Mouse (Mus musculus) liver, postnatal 0 days (tissue): Measurements from ENCODE around the gene Slc29a1. TPM values are rescaled to one million over a fixed set of nuclear protein-coding genes. Genes with fewer than 3 reads are reported as not detected.
A peak's percentile ranks its signal among the peaks of the same experiment; 100 is the strongest.

ENCODE experiments used
- ATAC-seq: fragments of 200-750 bp; cut with Nextera tagmentation; 2 replicates; pipeline ENCODE4 v1.8.0; 2017; ENCODE audit warnings: mild to moderate bottlenecking, moderate library complexity
- DNase-seq: peaks from one replicate; pipeline ENCODE4 v3.0.0-alpha.2; 2016
- H3K27ac ChIP-seq: fragments of 300-500 bp; sonication (generic); 2 replicates; pipeline ENCODE4 v1.5.1; 2014; ENCODE audit warnings: antibody characterized with exemption, moderate library complexity, mild to moderate bottlenecking, low read depth
- H3K27me3 ChIP-seq: fragments of 300-500 bp; sonication (generic); 2 replicates; pipeline ENCODE4 v1.6.1; 2014; ENCODE audit warnings: low read length, control low read depth, mixed read lengths; ENCODE audit not compliant: insufficient read depth
- H3K36me3 ChIP-seq: fragments of 300-500 bp; sonication (generic); replicated peaks from 2 replicates; pipeline ENCODE4 v1.6.1; 2014; ENCODE audit warnings: mild to moderate bottlenecking, control low read depth, low read length, moderate library complexity, mixed read lengths; ENCODE audit not compliant: insufficient read depth
- H3K4me1 ChIP-seq: fragments of 300-500 bp; sonication (generic); 2 replicates; pipeline ENCODE4 v1.6.1; 2014; ENCODE audit warnings: antibody characterized with exemption, mild to moderate bottlenecking, control low read depth; ENCODE audit not compliant: insufficient read depth
- H3K4me2 ChIP-seq: fragments of 300-500 bp; sonication (generic); 2 replicates; pipeline ENCODE4 v1.6.1; 2014; ENCODE audit warnings: low read depth, mild to moderate bottlenecking, low read length, moderate library complexity, mixed read lengths
- H3K4me3 ChIP-seq: fragments of 300-500 bp; sonication (generic); 2 replicates; pipeline ENCODE4 v1.5.1; 2014; ENCODE audit warnings: low read depth, low read length
- H3K9ac ChIP-seq: fragments of 300-500 bp; sonication (generic); replicated peaks from 2 replicates; pipeline ENCODE4 v1.6.1; 2014; ENCODE audit warnings: mild to moderate bottlenecking, moderate library complexity
- H3K9me3 ChIP-seq: fragments of 300-500 bp; sonication (generic); 2 replicates; pipeline ENCODE4 v1.6.1; 2016; ENCODE audit warnings: mild to moderate bottlenecking, control low read depth, low read length, mixed read lengths
- CTCF ChIP-seq: sonication (generic); IDR thresholded peaks from 2 replicates; pipeline ENCODE4 v1.5.1; 2016; ENCODE audit warnings: antibody characterized with exemption, low read depth
- EP300 ChIP-seq: IDR thresholded peaks from 2 replicates; pipeline ENCODE4 v1.6.1; 2016; ENCODE audit warnings: antibody characterized with exemption, low read depth, mild to moderate bottlenecking
- WGBS: fragments of 180-500 bp; shearing (Covaris S2); extraction: QIAGEN DNeasy Blood & Tissue Kit; methylation state at CpG from one replicate; pipeline ENCODE4 v1.1.7; 2014; ENCODE audit not compliant: insufficient replicate concordance; 5-methylcytosine and 5-hydroxymethylcytosine counted together
- polyA plus RNA-seq: library from polyadenylated mRNA; unstranded; fragments of >200 nt; fragmentation: Nextera tagmentation; extraction: Ambion mirVana; gene quantifications from 2 replicates; pipeline ENCODE4 v1.2.1, GENCODE M21; 2015

Slc29a1 gene
- polyA plus RNA-seq, 1 experiment from 2014 or later = 91.6 TPM

DNA sequence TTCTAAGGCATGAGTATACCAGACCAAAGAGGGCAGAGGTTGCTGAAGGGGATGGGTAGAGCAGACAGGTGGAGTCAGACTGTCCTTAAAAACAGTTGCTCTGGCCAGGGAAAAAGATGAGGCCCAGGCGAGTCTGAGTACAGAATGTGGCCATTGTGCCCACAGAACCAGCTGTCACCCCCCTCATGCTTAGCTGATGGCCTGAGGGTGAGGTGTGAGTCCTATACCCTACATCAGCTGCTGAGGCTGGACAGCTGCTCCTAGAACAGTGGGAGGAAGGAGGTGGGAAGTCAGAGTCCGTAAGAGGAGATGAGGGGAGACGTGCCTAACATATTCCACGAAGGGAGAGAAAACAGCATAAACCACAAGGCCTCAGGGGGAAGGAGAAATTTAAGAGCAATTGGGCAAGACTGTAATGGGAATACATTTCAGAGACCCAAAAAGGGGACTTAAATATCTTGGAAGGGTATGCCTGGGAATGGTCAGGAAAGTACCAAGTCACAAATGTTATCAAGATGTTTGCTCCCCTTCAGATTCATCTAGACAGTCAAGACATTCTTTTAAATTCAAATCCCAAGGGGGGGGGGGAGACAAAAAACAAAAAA lies 16.7 kb upstream of the Slc29a1 start:
- no peak for ATAC-seq
- Histone ChIP-seq H3K27ac (no peak overlapping the region), H3K36me3 (no peaks in the 10 kb centered on the region), H3K9ac (no peak overlapping the region), H3K4me3 (no peak overlapping the region), H3K4me1 (peaks cover 18% of the 10 kb centered on the region), H3K27me3 (no peaks in the 10 kb centered on the region), H3K4me2 (no peak overlapping the region), H3K9me3 (no peaks in the 10 kb centered on the region)
- no peak for TF ChIP-seq EP300
- 65% methylated on average over 4 of the region's 4 CpGs for WGBS
- DNase-seq = no peak

DNA sequence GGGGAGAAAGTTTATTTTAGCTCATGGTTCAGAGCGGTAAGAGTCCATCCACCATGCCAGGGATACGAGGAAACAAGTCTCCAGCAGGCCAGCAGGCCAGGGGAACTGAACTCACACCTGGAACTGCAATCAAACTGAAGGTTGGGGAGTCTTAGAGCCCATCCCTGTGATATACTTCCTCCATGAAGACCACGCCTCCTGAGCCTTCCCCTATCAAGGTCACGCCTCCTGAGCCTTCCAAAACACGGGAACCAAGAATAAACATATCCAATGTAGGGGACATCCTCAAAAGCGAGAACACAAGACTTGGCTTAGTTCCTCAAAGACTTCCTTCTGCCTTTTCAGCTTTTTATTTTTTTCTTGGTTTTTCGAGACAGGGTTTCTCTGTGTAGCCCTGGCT lies 13.5 kb upstream of the Slc29a1 start:
- TF ChIP-seq EP300 = no peak
- TF ChIP-seq CTCF = no peak
- WGBS = 54% methylated on average over 7 of the region's 7 CpGs
- Histone ChIP-seq H3K9me3 (no peaks in the 10 kb centered on the region), H3K4me1 (peaks cover 8% of the 10 kb centered on the region), H3K4me3 (no peak overlapping the region), H3K27ac (no peak overlapping the region), H3K9ac (no peak overlapping the region), H3K36me3 (no peaks in the 10 kb centered on the region), H3K4me2 (no peak overlapping the region), H3K27me3 (no peaks in the 10 kb centered on the region)
- ATAC-seq (0 out of 2 replicates have a peak, but pooled peaks have one; percentile 20), DNase-seq (no peak)

DNA sequence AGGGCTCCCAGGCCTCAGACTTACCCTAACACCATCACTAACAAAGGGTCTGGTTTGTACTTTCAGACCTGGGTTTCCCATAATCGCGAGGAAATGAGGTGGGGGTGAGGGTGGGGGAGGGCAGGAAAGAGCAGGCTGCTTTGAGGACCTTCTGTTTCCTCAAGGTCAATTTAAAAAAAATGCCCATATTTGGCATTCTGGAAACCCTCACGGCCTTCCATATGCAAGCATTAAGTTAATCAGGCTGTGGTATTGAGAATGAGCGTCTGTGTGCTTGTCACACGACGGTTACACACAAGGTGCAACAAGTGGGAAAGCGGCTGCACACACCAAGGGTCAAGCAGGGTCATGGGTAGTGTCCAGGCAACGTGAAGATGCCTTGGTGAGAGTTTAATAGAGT lies 12.6 kb upstream of the Slc29a1 start:
- Histone ChIP-seq H3K9me3 (no peaks in the 10 kb centered on the region), H3K4me3 (no peak overlapping the region), H3K4me2 (no peak overlapping the region), H3K36me3 (no peaks in the 10 kb centered on the region), H3K4me1 (peaks cover 8% of the 10 kb centered on the region), H3K27ac (no peak overlapping the region), H3K9ac (no peak overlapping the region), H3K27me3 (no peaks in the 10 kb centered on the region)
- DNase-seq (no peak), ATAC-seq (no peak)
- WGBS = 69% methylated on average over 8 of the region's 8 CpGs
- TF ChIP-seq EP300 = no peak
- TF ChIP-seq CTCF = no peak

- Histone ChIP-seq H3K36me3 (no peaks in the 10 kb centered on the region), H3K9ac (peak overlapping the region; percentile 11; the same call in 1 of the 2 replicates), H3K27ac (peak overlapping the region; percentile 34; the same call in 1 of the 2 replicates), H3K4me2 (no peak overlapping the region), H3K9me3 (no peaks in the 10 kb centered on the region), H3K4me3 (no peak overlapping the region), H3K27me3 (no peaks in the 10 kb centered on the region), H3K4me1 (peaks cover 8% of the 10 kb centered on the region)
- ATAC-seq = peak; percentile 60
- TF ChIP-seq CTCF = no peak
- TF ChIP-seq EP300 = no peak
- no peak for DNase-seq
- 45% methylated on average over 5 of the region's 5 CpGs for WGBS
Measured at GRCm38 (mm10) chr17:45610144-45610866, 10.9 kb upstream of the Slc29a1 start.

GRCm38 (mm10) chr17:45608396-45608795 lies 9.0 kb upstream of the Slc29a1 start:
- WGBS = 57% methylated on average over 4 of the region's 4 CpGs
- no peak overlapping the region for H3K4me2 ChIP-seq

DNA sequence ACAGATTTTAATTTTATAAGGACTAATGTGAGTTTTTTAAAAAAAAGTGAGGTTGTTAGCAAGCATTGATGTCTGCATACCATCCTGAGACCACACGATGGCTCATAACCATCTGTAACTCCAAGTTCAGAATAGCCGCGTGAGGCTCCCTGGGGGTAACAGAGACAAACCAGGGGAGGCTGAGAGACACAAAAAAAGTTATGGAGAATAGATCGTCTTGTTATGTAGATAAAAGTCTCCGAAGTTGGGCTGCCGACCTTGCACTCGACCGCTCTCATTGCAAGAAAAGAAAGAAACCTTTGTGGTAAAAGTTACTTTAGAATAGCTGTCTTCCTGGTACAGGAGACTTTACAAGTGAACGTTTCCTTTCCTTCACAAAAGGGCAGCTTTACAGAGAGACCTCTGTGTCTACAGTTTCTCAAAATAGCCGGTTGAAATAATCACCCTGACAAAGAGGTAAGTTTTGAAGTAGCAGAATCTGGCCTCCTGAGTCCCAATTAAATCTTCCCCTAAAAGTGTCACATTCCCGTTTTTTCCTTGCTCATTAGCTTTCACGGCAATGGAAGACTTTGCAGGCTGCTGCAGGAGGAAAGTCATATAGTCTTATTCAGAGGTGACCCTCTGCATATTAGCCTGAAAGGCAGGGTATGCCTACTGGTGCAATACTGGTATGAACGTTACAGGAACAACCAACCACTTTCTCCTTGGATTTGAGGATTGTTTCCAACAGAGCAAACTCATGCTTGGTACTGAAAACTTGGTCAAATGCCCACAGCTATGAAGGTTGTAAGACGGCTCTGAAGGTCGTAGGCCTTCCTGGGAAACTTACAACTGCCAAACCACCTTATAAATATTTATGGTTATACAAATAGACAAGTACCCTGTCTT lies 7.8 kb upstream of the Slc29a1 start:
- TF ChIP-seq EP300 (no peak), CTCF (no peak)
- no peak for ATAC-seq
- no peak for DNase-seq
- H3K4me1 ChIP-seq = peaks cover 8% of the 10 kb centered on the region
- no peaks in the 10 kb centered on the region for H3K9me3 ChIP-seq
- H3K4me3 ChIP-seq = no peak overlapping the region
- H3K27me3 ChIP-seq = no peaks in the 10 kb centered on the region
- H3K9ac ChIP-seq = no peak overlapping the region
- H3K36me3 ChIP-seq = no peaks in the 10 kb centered on the region
- H3K27ac ChIP-seq = no peak overlapping the region
- 70% methylated on average over 15 of the region's 15 CpGs for WGBS
- no peak overlapping the region for H3K4me2 ChIP-seq

More at GRCm38 (mm10) chr17:45608396-45608795, 9.0 kb upstream of the Slc29a1 start:
- Histone ChIP-seq H3K4me3 (no peak overlapping the region), H3K9ac (no peak overlapping the region), H3K27ac (peak overlapping the region; percentile 83), H3K27me3 (no peaks in the 10 kb centered on the region), H3K36me3 (no peaks in the 10 kb centered on the region), H3K9me3 (no peaks in the 10 kb centered on the region), H3K4me1 (peaks cover 8% of the 10 kb centered on the region)
- no peak for TF ChIP-seq CTCF
- peak; percentile 79 for TF ChIP-seq EP300
- ATAC-seq (peak; percentile 90), DNase-seq (no peak)
